Mouse (Mus musculus): ENCODE results near the gene Ifi27l2a. TPM values are rescaled to one million over a fixed set of nuclear protein-coding genes. Genes with fewer than 3 reads are reported as not detected.
"Not testable (repeated sequence)": the region's sequence is repeated elsewhere in the genome, so short reads cannot be mapped to it uniquely, and the experiment has no call there.

Ifi27l2a gene
- 10 to 100 TPM; 15.6 to 16.8 TPM for total RNA-seq (2021)
- long read RNA-seq, experiment 1, transcript Ifi27l2a-201 (4 exons, 463 nt): major isoform, 15 of 18 reads
- long read RNA-seq, experiment 1, partial matches to known transcripts: 2 of 18 reads
- long read RNA-seq, experiment 1, other reads (novel, unspliced or antisense): 1 of 18 reads
- long read RNA-seq, experiment 2, transcript Ifi27l2a-201 (4 exons, 463 nt): major isoform, 10 of 11 reads
- long read RNA-seq, experiment 2, partial matches to known transcripts: 0 of 11 reads
- long read RNA-seq, experiment 2, other reads (novel, unspliced or antisense): 1 of 11 reads

GRCm38 (mm10) chr12:103443524-103443923, at the start of gene Ifi27l2a:
Ifi27l2a (minus strand) TSS chr12:103443680.
- DNase-seq: no peak

DNA sequence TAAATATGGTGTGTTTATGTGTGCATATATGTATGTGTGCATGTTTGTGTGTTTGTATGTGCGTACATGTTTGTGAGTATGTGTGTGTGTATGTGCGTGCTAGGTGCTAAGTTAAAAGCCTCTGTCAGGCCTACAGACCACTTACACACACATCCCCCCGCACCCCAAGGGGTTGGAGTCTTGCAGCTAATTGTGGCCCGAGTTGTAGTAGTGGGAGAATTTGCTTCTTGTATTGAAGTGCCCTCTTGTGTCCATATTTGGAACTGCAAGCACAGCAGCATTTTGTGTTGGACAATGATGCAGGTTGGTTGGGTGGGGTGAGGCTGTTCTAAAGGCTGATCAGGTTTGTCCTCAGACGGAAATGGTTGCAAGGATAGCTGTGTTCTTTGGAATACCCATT, 49.3 kb upstream of the Ifi27l2a start:
- peak; percentile 83 for DNase-seq

DNA sequence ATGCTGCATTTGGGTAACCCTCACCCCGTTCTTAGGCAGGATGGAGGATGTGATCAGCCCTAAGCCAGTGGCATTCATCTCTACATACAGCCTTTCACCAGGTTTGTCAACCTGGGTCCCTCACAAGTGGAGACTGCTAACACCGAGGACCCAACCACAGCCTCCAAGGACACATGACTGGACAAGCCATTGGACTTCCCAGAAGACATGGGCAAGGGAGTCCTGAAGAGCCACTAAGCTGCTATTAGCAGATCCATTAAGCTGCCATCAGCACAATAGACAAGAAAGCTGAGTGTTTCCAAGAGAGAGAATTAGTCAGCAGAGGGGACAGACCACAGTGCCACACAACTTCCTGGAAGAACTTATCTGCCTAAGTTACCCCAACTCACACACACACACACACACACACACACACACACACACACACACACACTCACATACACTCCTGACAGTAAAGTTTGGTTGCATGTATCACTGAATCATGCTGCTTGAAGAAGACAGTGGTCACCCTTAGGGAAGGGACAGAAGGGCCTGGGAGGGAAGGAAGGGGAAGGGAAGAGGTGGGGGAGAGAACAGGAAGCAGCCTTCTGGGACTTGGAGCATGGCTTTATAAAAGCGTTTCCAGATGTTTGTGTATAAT, 47.7 kb upstream of the Ifi27l2a start:
- no peak for DNase-seq

- no peak for DNase-seq
Measured at GRCm38 (mm10) chr12:103487750-103488149, 44.3 kb upstream of the Ifi27l2a start.

DNA sequence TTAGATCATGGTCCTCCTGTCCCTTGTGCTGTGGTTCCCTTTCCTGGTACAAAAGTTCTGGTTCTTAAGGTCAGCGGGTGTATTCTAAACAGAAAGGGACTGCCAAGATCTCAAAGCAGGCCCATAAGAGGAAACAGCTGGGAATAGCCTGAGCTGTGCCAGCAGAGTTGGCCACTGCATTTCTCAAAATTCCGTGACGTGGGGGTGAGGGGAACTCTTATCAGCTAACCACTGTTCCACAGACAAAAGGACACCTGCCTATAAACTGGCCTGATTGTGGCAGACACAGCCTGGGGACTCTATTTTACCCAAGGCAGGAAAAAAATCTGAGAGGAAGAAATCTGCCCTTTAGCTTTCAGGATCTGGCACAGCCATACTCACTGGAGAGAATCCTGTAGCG, 43.8 kb upstream of the Ifi27l2a start:
- peak; percentile 49 for DNase-seq

- DNase-seq: peak; percentile 58
Measured at GRCm38 (mm10) chr12:103486726-103487125, 43.2 kb upstream of the Ifi27l2a start.

DNA sequence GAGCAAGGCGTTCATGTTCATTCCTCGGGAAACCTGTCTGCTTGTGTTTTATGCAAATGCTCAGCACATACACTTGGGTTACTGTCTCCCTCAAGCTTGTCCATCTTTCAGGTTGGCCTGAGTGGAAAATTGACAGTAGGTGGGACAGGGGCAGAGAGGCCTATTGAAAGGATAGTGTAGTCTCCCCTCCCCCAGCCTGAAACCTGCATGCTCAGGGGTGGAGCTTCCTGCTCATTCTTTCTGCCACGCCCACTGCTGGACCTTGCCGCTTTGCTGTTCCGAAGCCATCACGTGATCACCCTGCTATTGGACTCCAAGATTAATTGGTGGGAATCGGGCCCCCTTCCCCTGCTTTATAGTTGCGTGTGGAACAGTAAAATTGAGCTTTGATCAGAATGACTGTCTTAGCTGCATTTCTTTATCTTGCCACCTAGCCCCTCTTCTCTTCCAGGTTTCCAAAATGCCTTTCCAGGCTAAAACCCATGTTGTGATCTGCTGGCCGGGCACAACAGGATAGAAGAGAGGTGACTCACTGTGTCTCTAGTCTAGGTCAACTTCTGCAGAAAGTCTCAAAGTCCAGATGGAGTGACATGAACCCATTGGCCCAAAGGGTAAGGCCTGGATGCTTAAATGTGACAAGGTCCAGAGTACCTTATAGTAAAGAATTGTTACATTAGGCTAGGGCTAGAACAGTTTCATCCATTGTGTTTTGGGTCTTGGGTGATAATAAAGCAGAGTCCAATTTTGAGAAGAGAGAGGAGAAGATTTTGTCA, 40.9 kb upstream of the Ifi27l2a start:
- peak; percentile 4 for DNase-seq

- peak; percentile 9 for DNase-seq
Measured at GRCm38 (mm10) chr12:103482781-103483180, 39.3 kb upstream of the Ifi27l2a start.

GRCm38 (mm10) chr12:103481671-103482070, 38.2 kb upstream of the Ifi27l2a start:
- peak; percentile 47 for DNase-seq

- no peak for DNase-seq
Measured at GRCm38 (mm10) chr12:103477461-103478015, 34.1 kb upstream of the Ifi27l2a start.

DNA sequence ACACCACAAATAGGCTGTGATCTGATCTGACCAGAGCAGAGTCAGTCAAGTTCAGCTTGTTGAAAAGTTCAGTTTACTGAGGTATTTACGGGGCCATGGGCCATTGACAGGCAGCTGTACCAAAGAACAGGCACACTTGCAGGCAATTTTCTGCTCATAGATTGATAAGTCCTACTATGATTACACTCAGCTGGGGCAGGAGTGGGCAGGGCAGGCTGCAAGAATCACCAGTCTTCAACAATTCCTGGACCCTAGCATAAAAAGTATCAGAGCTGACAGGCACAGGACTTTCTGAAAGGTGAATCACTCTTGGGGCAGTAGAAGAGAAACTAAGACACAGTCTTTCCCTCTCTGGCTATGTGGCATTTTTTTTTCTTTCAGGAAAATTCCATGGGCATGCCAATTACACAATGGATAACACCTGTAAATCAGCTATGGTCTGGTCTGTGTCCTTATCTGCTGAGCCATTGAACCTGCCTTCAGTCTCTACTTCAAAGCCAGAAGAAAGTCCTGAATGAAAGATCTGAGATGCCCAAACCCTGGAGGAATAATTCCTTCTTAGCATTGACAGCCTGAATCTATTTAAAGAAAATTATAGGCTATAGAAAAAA, 33.4 kb upstream of the Ifi27l2a start:
- DNase-seq: no peak

- no peak for DNase-seq
Measured at GRCm38 (mm10) chr12:103474481-103474880, 31.0 kb upstream of the Ifi27l2a start.

- DNase-seq: no peak
Measured at GRCm38 (mm10) chr12:103457140-103457539, 13.7 kb upstream of the Ifi27l2a start, which contains the start of gene Ifi27l2b. Ifi27l2b (minus strand) TSS chr12:103457223.

- DNase-seq: not testable (repeated sequence)
Measured at GRCm38 (mm10) chr12:103456727-103457126, 13.2 kb upstream of the Ifi27l2a start.

GRCm38 (mm10) chr12:103453361-103453760, 9.9 kb upstream of the Ifi27l2a start:
- DNase-seq: peak; percentile 0

- no peak for DNase-seq
Measured at GRCm38 (mm10) chr12:103445060-103445459, 1.6 kb upstream of the Ifi27l2a start.

DNA sequence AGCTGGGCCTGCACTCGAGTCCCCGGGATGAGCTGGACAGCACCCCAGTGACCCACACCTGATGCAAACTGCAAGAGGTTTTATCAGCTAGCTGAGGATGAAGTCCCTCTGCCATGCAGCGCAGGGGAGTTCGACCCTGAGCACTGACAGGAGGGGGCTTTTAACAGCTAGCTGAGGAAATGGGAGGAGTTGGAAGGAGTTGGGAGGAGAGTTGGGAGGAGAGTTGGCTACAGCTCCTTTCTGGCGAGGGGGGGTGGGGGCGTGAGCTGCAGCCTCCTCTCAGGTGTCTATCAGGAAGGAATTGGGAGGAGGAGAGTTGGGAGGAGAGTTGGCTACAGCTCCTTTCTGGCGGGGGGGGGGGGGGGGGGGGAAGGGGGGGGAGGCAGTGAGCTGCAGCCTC, 781 bp upstream of the Ifi27l2a start:
- DNase-seq: not testable (repeated sequence)

DNA sequence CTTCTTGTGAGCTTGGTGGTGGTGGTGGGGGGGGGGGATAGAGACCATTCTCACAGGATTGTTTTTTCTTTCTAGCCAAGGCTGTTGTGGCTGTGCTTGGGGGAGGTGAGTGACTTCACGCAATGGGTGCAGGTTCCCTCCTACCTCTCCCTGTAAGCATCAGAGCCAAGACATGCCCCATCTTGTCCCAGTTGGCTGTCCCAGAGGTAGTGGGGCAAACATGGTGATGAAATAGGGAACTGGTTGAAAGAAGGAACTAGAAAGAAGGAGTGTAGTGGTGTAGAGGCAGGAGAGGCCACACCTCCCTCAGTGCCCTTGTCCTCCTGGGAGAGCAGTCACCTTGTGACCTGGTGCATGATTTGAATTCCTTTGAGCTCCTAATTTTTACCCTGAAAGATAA, 5.9 kb downstream of the Ifi27l2a start:
- DNase-seq: peak; percentile 62

DNA sequence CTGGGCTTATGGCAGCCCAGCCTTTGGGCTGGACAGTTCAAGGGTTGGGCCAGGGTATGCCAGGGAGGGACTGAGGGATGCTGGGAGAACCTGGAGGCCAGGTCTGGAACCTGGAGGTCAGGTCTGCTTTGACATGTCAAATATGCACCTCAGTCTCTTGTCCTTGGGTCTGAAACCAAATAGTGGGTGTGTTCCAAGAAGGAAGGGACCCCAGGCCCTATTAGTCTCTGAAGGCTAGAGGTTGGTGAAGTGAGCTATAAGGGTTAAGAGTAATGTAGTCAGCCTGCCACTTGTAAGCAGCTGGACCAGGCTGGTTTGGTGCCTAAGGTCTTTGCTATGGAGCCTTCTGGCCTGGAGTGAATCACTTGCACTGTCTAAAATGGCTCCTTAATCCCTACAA, 8.6 kb downstream of the Ifi27l2a start:
- DNase-seq: no peak

GRCm38 (mm10) chr12:103433986-103434731, 9.3 kb downstream of the Ifi27l2a start, which contains the start of gene Ifi27:
Ifi27 (plus strand) TSS chr12:103434211.
- peak; percentile 84 for DNase-seq

DNA sequence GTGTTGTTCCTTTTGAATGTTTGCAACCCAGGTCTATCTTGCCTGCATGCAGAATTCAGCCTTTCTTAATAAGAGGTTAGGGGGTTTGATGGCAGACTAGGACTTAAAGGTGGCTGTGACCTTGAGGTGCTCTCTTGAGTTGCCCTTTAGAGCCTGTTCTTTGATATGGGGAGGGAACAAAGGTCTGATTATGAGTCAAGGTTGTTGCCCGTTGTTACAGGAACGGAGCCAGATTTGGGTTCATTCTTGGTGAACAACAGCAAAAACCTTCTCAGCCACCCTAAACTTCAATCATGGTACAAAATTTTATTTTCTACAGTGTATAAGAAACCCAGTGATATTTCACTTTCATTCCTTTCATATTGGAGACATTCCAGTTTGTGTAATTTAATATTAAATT, 10.1 kb downstream of the Ifi27l2a start:
- peak; percentile 72 for DNase-seq

All from adrenal gland, postnatal 10 days (tissue).